Mouse (Mus musculus): Measurements from ENCODE around the gene Rpl31. TPM values are rescaled to one million over a fixed set of nuclear protein-coding genes. Genes with fewer than 3 reads are reported as not detected.

Gene Rpl31
- polyA plus RNA-seq, 2 experiments from 2014 or later = 494 to 595 TPM

- ATAC-seq = no peak
Measured at GRCm38 (mm10) chr1:39407108-39407507, 39.5 kb downstream of the Rpl31 start.

- no peak for ATAC-seq
Measured at GRCm38 (mm10) chr1:39408123-39408522, 40.5 kb downstream of the Rpl31 start.

- ATAC-seq = no peak
Measured at GRCm38 (mm10) chr1:39408668-39409067, 41.0 kb downstream of the Rpl31 start.

GRCm38 (mm10) chr1:39410085-39410821 lies 42.6 kb downstream of the Rpl31 start:
- no peak for ATAC-seq

GRCm38 (mm10) chr1:39417817-39418216 lies 50.2 kb downstream of the Rpl31 start:
- no peak for ATAC-seq

GRCm38 (mm10) chr1:39418852-39419251 lies 51.2 kb downstream of the Rpl31 start:
- no peak for ATAC-seq

- no peak for ATAC-seq
Measured at GRCm38 (mm10) chr1:39420987-39421386, 53.3 kb downstream of the Rpl31 start.

Other genes starting within 250 kb of the Rpl31 start
- under 1 TPM; 0.46 to 0.60 TPM for gene Npas2, start 174.1 kb upstream of the Rpl31 start, polyA plus RNA-seq (2017; shearing (Covaris generic))
- gene Tbc1d8, start 110.9 kb downstream of the Rpl31 start, polyA plus RNA-seq (2017; shearing (Covaris generic)) = 1 to 10 TPM in 1 of 2 experiments, under 1 TPM in 1; 0.41 to 1.4 TPM
- 1 to 10 TPM; 3.0 to 5.6 TPM for gene Cnot11, start 167.2 kb downstream of the Rpl31 start, polyA plus RNA-seq (2017; shearing (Covaris generic))
- 10 to 100 TPM; 19.8 to 26.7 TPM for gene Rnf149, start 209.6 kb downstream of the Rpl31 start, polyA plus RNA-seq (2017; shearing (Covaris generic))